Mouse (Mus musculus) bone marrow, adult 2 months (tissue): ENCODE measurements at regions not wholly inside any gene's neighbourhood (a gene's known extent, or its start where the extent isn't known, plus 50 kb on each side); places are given as distances from the start of the nearest gene placed in this dataset.

Source experiments
- CTCF ChIP-seq: fragments of 200-500 bp; IDR thresholded peaks from 2 replicates; pipeline ENCODE4 v1.5.1; 2011; ENCODE audit warnings: low read length, control low read depth; ENCODE audit not compliant: control insufficient read depth, insufficient read depth
- POLR2A ChIP-seq: fragments of 200-500 bp; IDR thresholded peaks from 2 replicates; pipeline ENCODE4 v1.6.1; 2011; ENCODE audit warnings: low read depth, mild to moderate bottlenecking, control low read depth, low read length, borderline replicate concordance; ENCODE audit not compliant: control insufficient read depth

DNA sequence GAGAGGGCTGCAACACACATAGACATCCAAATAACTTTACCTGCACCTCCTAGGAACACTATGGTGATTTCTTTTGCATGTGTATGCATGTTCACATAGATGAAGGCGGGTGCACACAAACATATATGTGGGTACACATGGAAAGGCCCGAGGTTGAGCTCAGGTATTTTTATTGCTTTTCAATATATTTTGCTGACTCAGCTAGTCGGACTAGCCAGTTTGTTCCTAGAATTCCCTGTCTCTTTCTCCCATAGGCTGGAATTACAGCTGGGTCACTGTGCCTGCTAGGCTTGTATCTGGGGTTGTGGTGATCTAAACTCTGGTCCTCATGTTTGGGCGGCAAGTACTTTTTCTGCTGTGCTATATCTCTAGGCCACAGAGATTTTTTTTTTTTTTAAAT is 166.1 kb upstream of the Mki67 start:
- TF ChIP-seq POLR2A: no peak
- TF ChIP-seq CTCF: no peak
